ENCODE assay signal across 8 mouse cellular contexts in the genomic region with DNA sequence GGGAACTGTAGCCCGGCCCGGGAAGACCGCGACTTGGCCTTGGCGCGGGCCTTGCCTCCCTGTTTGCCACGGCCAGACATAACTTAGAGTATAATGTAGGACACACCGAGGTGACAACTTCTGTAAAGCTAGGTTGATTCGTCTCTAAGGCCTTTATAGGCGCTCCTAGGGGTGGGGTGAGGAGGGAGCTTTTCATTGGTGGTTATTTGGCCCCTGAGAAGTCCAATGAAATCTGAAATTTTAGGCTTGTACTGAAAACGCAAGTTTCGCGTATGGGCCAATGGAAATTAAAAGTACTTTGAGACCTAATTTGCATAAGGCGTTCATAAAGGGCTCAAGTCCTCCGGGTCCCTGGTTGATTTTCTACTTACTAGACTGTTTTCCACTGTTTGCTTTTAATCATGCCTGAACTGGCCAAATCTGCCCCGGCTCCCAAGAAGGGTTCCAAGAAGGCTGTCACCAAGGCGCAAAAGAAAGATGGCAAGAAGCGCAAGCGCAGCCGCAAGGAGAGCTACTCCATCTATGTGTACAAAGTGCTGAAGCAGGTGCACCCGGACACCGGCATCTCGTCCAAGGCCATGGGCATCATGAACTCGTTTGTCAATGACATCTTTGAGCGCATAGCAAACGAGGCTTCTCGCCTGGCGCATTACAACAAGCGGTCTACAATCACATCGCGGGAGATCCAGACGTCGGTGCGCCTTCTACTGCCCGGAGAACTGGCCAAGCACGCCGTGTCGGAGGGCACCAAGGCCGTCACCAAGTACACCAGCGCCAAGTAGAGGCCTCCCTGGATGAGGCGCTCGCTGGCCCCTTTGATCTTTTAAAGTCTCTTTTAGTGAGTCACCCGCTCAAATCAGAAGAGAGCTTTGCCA. TPM values are rescaled to one million over a fixed set of nuclear protein-coding genes. Genes with fewer than 3 reads are reported as not detected.
A peak's percentile ranks its signal among the peaks of the same experiment; 100 is the strongest.
DNase-seq lines count a peak whose midpoint lies in the region; ATAC-seq and TF ChIP-seq lines count a peak whose summit lies in the region.

TSS of gene Hist2h2ac (minus strand) at position 116 of the 875 bp plus-strand sequence.
TSS of gene Hist2h2be (plus strand) at position 355 of the 875 bp plus-strand sequence.

- H3K27ac ChIP-seq in embryonic facial prominence, embryonic 13.5 days, result peak within 1 kb of the TSS; percentile 99
- peak within 1 kb of the TSS; percentile 97 for H3K27ac ChIP-seq in limb, embryonic 10.5 days
- H3K27ac ChIP-seq in midbrain, embryonic 12.5 days (replicated peaks), result peak within 1 kb of the TSS; percentile 98
- H3K27ac ChIP-seq in small intestine, adult 2 months (ENCODE audit: insufficient read depth, low read depth, low read length), result peak within 1 kb of the TSS; percentile 99

- peak; percentile 89 for ATAC-seq in embryonic facial prominence, embryonic 13.5 days (ENCODE audit: insufficient number of reproducible peaks, insufficient read depth, low FRiP score, low TSS enrichment, low read depth)
- ATAC-seq in midbrain, embryonic 12.5 days (ENCODE audit: low FRiP score, low read depth), result peak; percentile 82

- no peaks in the 10 kb centered on the region for H3K9me3 ChIP-seq in embryonic facial prominence, embryonic 13.5 days
- H3K9me3 ChIP-seq in limb, embryonic 10.5 days (replicated peaks), result no peaks in the 10 kb centered on the region
- no peaks in the 10 kb centered on the region for H3K9me3 ChIP-seq in midbrain, embryonic 12.5 days

- H3K9ac ChIP-seq in embryonic facial prominence, embryonic 13.5 days, result peak within 1 kb of the TSS; percentile 91
- peak within 1 kb of the TSS; percentile 84 for H3K9ac ChIP-seq in midbrain, embryonic 12.5 days (replicated peaks)

- H3K4me1 ChIP-seq in embryonic facial prominence, embryonic 13.5 days, result peaks cover 39% of the 10 kb centered on the region
- peaks cover 29% of the 10 kb centered on the region for H3K4me1 ChIP-seq in limb, embryonic 10.5 days
- H3K4me1 ChIP-seq in midbrain, embryonic 12.5 days, result peaks cover 42% of the 10 kb centered on the region
- H3K4me1 ChIP-seq in small intestine, adult 2 months (ENCODE audit: control insufficient read depth, insufficient read depth, insufficient read length, low read length), result peaks cover 3% of the 10 kb centered on the region; the same call in 1 of the 2 replicates

- no peak for TF ChIP-seq CTCF in small intestine, adult 2 months (IDR thresholded peaks at IDR 0.05; ENCODE audit: extremely low read depth, insufficient read length, insufficient replicate concordance, low read depth, low read length)

- TF ChIP-seq POLR2A in small intestine, adult 2 months (IDR thresholded peaks at IDR 0.05; ENCODE audit: low read depth, low read length), result peak; percentile 19; the same call in 1 of the 2 replicates

- no peaks in the 10 kb centered on the region for H3K27me3 ChIP-seq in embryonic facial prominence, embryonic 13.5 days
- H3K27me3 ChIP-seq in limb, embryonic 10.5 days (ENCODE audit: low read depth, poor library complexity, severe bottlenecking), result no peaks in the 10 kb centered on the region
- H3K27me3 ChIP-seq in midbrain, embryonic 12.5 days, result no peaks in the 10 kb centered on the region
- H3K27me3 ChIP-seq in small intestine, adult 2 months (ENCODE audit: control insufficient read depth, insufficient read depth, low read length), result no peaks in the 10 kb centered on the region

- H3K36me3 ChIP-seq in embryonic facial prominence, embryonic 13.5 days, result no peaks in the 10 kb centered on the region
- H3K36me3 ChIP-seq in limb, embryonic 10.5 days, result no peaks in the 10 kb centered on the region
- no peaks in the 10 kb centered on the region for H3K36me3 ChIP-seq in midbrain, embryonic 12.5 days
- H3K36me3 ChIP-seq in small intestine, adult 2 months (ENCODE audit: control insufficient read depth, insufficient read depth, low read length), result no peaks in the 10 kb centered on the region

- WGBS in embryonic facial prominence, embryonic 13.5 days, result 2% methylated on average over 43 of the region's 43 CpGs
- under 1% methylated on average over 43 of the region's 43 CpGs for WGBS in limb, embryonic 10.5 days
- WGBS in midbrain, embryonic 12.5 days, result under 1% methylated on average over 43 of the region's 43 CpGs
- under 1% methylated on average over 43 of the region's 43 CpGs for WGBS in small intestine, adult 2 months

- DNase-seq in 3T3-L1 (ENCODE audit: low read depth, low spot score), result peak; percentile 97
- peak; percentile 54 to 75 for DNase-seq in adrenal gland, postnatal 4 days (ENCODE audit: low spot score in 2 of 2)
- DNase-seq in heart, adult 18-20 months, result peak; percentile 94 to 96
- peak; percentile 91 for DNase-seq in kidney, adult 18-20 months
- peak; percentile 80 for DNase-seq in limb, embryonic 10.5 days (ENCODE audit: low spot score)

- peak within 1 kb of the TSS; percentile 62 for H3K4me3 ChIP-seq in embryonic facial prominence, embryonic 13.5 days
- peak within 1 kb of the TSS; percentile 65 for H3K4me3 ChIP-seq in limb, embryonic 10.5 days
- H3K4me3 ChIP-seq in midbrain, embryonic 12.5 days, result peak within 1 kb of the TSS; percentile 61
- H3K4me3 ChIP-seq in small intestine, adult 2 months (ENCODE audit: low read depth, low read length), result peak within 1 kb of the TSS; percentile 80

- H3K4me2 ChIP-seq in embryonic facial prominence, embryonic 13.5 days, result peak within 1 kb of the TSS; percentile 86
- H3K4me2 ChIP-seq in midbrain, embryonic 12.5 days (replicated peaks), result peak within 1 kb of the TSS; percentile 79

RNA-seq across cellular contexts. Expression of gene Hist2h2ac, which starts in this region (rescaled TPM):
- total RNA-seq in adrenal gland, postnatal 4 days (2021), result 100 to 1,000 TPM; 211 to 243 TPM
- 13.2 and 14.1 TPM in 2 replicates for polyA plus RNA-seq in embryonic facial prominence, embryonic 13.5 days (2015; fragmentation: Nextera tagmentation; extraction: Ambion mirVana)
- 10 to 100 TPM; 18.4 to 22.1 TPM for total RNA-seq in heart, adult 18-20 months (2021)
- 11.7 and 16.3 TPM in 2 replicates for polyA plus RNA-seq in limb, embryonic 10.5 days (2016; fragmentation: Nextera tagmentation; extraction: Ambion mirVana)
- polyA plus RNA-seq in midbrain, embryonic 12.5 days (2016; fragmentation: Nextera tagmentation; extraction: Ambion mirVana), result 9.0 and 11.6 TPM in 2 replicates
- polyA plus RNA-seq in small intestine, adult 2 months (2012; rRNA removed), result 28.7 and 40.4 TPM in 2 replicates

RNA-seq across cellular contexts. Expression of gene Hist2h2be, which starts in this region (rescaled TPM):
- 10 to 100 TPM; 12.4 to 13.7 TPM for total RNA-seq in adrenal gland, postnatal 4 days (2021)
- polyA plus RNA-seq in embryonic facial prominence, embryonic 13.5 days (2015; fragmentation: Nextera tagmentation; extraction: Ambion mirVana), result 8.7 and 12.0 TPM in 2 replicates
- total RNA-seq in heart, adult 18-20 months (2021), result 1 to 10 TPM; 7.9 to 8.4 TPM
- 3.4 and 5.8 TPM in 2 replicates for polyA plus RNA-seq in limb, embryonic 10.5 days (2016; fragmentation: Nextera tagmentation; extraction: Ambion mirVana)
- polyA plus RNA-seq in midbrain, embryonic 12.5 days (2016; fragmentation: Nextera tagmentation; extraction: Ambion mirVana), result 10.9 and 11.4 TPM in 2 replicates
- 0.96 and 1.4 TPM in 2 replicates for polyA plus RNA-seq in small intestine, adult 2 months (2012; rRNA removed)

Comparison
In these comparisons a context has a peak if more than half of its experiments do, and no peak if none do; other contexts are left out.
1. Peak in every context shown above with its lines: DNase-seq, ATAC-seq, H3K4me3 ChIP-seq and H3K27ac ChIP-seq.
2. RNA of gene Hist2h2ac (total RNA-seq): 211 to 243 TPM in adrenal gland, postnatal 4 days; 18.4 to 22.1 TPM in heart, adult 18-20 months; every median in the first group is over 4 times any median in the second.